Comparison of ENCODE assay signal across 9 mouse cellular contexts in the genomic region with DNA sequence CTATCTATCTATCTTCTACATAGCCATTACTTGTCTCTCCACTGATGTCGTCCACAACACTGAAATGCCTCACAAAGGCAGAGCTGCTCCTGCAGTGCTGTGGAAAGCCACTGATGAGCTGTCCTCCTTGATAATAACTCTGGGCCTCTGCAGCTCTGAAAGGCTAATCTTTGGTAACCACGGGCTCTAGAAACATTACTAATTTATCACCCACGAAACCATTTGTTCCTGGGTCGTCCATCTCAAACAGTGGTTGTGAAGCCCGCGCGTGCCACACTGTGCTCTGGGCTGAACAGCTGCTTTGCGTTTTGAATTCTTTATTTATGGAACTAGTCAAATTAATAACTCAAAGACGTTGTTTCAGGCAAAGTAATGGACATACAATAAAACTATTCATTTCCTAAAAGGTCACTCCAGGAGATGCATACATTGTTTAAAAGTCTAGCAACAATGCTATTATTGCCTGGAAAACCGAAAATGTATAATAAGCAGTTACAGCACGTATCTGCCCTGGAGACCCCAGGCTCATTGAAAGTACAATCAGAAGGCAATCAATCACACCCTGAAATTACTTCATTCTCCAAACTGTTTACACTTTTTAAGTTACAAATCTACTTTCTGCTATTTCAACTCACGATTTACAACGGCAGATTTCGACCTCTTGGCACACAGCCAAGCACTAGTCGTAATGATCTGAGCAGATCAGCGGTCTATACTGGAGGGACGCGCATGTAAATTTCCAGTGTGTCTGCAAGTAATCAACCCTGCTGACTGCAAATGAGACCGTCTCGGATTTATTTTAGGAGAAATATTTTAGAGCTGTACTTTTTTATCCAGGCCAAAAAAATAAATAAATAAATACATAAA.
DNase-seq lines count a peak whose midpoint lies in the region; ATAC-seq lines count a peak whose summit lies in the region.
"Had no signal": no experiment of that assay in that cellular context is flagged by ENCODE, and none has a peak within 500 bp of the region (broad histone marks: within the 10 kb centered on the region; RNA-seq: fewer than 3 reads in every experiment).

No protein-coding gene starts in this region.

- DNase-seq in cerebellum, adult 11 months: peak; percentile 28
- DNase-seq in right cerebral cortex, postnatal 4 days: peak; percentile 39
- DNase-seq in right cerebral cortex, adult 18-20 months: no peak
- DNase-seq in left cerebral cortex, adult 11 months (ENCODE audit: low spot score): no peak

- peaks cover 16% of the 10 kb centered on the region for H3K4me1 ChIP-seq in hindbrain, embryonic 16.5 days (ENCODE audit: control insufficient read depth, insufficient read depth, low read depth, low read length)
- peaks cover 33% of the 10 kb centered on the region for H3K4me1 ChIP-seq in midbrain, embryonic 12.5 days

- no peak overlapping the region for H3K27ac ChIP-seq in hindbrain, embryonic 16.5 days (ENCODE audit: low read depth, low read length)
- H3K27ac ChIP-seq in midbrain, embryonic 12.5 days (replicated peaks): 0 out of 2 replicates have a peak overlapping the region, but pooled peaks have one; percentile 50

- H3K4me3 ChIP-seq in hindbrain, embryonic 16.5 days (ENCODE audit: low read length): peak overlapping the region; percentile 20
- H3K4me3 ChIP-seq in midbrain, embryonic 12.5 days: no peak overlapping the region
- H3K4me3 ChIP-seq: megakaryocyte, embryonic 14.5 days had no signal

- H3K4me2 ChIP-seq in hindbrain, embryonic 16.5 days (ENCODE audit: low read length): peak overlapping the region; percentile 48
- peak overlapping the region; percentile 28; the same call in 1 of the 2 replicates for H3K4me2 ChIP-seq in midbrain, embryonic 12.5 days (replicated peaks)

- H3K9me3 ChIP-seq in hindbrain, embryonic 16.5 days (ENCODE audit: control insufficient read depth, low read length): no peaks in the 10 kb centered on the region
- no peaks in the 10 kb centered on the region for H3K9me3 ChIP-seq in midbrain, embryonic 12.5 days
- H3K9me3 ChIP-seq: megakaryocyte, embryonic 14.5 days had no signal

- WGBS in hindbrain, embryonic 16.5 days: 13% methylated on average over 20 of the region's 20 CpGs
- WGBS in midbrain, embryonic 12.5 days: 51% methylated on average over 20 of the region's 20 CpGs

- no peak for ATAC-seq in cerebellum, adult (ENCODE audit: insufficient number of reproducible peaks, low FRiP score, low TSS enrichment)
- ATAC-seq in hindbrain, embryonic 16.5 days: peak; percentile 31; the same call in 1 of the 2 replicates
- ATAC-seq in midbrain, embryonic 12.5 days (ENCODE audit: low FRiP score, low read depth): peak; percentile 64
- ATAC-seq in erythroblast, adult 5-6 weeks (replicated peaks; ENCODE audit: low FRiP score, poor library complexity, severe bottlenecking): no peak

- H3K36me3 ChIP-seq in hindbrain, embryonic 16.5 days (ENCODE audit: control insufficient read depth, insufficient read depth, low read length): no peaks in the 10 kb centered on the region
- no peaks in the 10 kb centered on the region for H3K36me3 ChIP-seq in midbrain, embryonic 12.5 days

- H3K9ac ChIP-seq in hindbrain, embryonic 16.5 days (ENCODE audit: low read depth, low read length): no peak overlapping the region; the same call in 1 of the 2 replicates
- H3K9ac ChIP-seq in midbrain, embryonic 12.5 days (replicated peaks): no peak overlapping the region

- H3K27me3 ChIP-seq in hindbrain, embryonic 16.5 days (replicated peaks; ENCODE audit: control insufficient read depth, insufficient read depth, low read length): no peaks in the 10 kb centered on the region
- H3K27me3 ChIP-seq in midbrain, embryonic 12.5 days: no peaks in the 10 kb centered on the region
- H3K27me3 ChIP-seq: megakaryocyte, embryonic 14.5 days had no signal

Comparison
In these comparisons a context has a peak if more than half of its experiments do, and no peak if none do; other contexts are left out.
1. DNase-seq: peak in cerebellum, adult 11 months (single experiment) and right cerebral cortex, postnatal 4 days (single experiment); none in right cerebral cortex, adult 18-20 months (single experiment) and left cerebral cortex, adult 11 months (single experiment).
2. ATAC-seq: peak in hindbrain, embryonic 16.5 days (single experiment) and midbrain, embryonic 12.5 days (single experiment); none in cerebellum, adult (single experiment) and erythroblast, adult 5-6 weeks (single experiment).